Mouse (Mus musculus) C2C12 (cell line): ENCODE data around the gene Ung. TPM values are rescaled to one million over a fixed set of nuclear protein-coding genes. Genes with fewer than 3 reads are reported as not detected.

ENCODE experiments used
- H3K27me3 ChIP-seq: one replicate; pipeline ENCODE4 v1.6.1; 2011; ENCODE audit not compliant: control insufficient read depth, insufficient read depth, insufficient read length
- H3K36me3 ChIP-seq: one replicate; pipeline ENCODE4 v1.6.1; 2011; ENCODE audit not compliant: control insufficient read depth, insufficient read depth
- H3K4me3 ChIP-seq: one replicate; pipeline ENCODE4 v1.5.1; 2011; ENCODE audit warnings: mild to moderate bottlenecking, control low read depth; ENCODE audit not compliant: poor library complexity, insufficient read depth, severe bottlenecking
- H3K79me2 ChIP-seq: one replicate; pipeline ENCODE4 v1.6.1; 2011; ENCODE audit not compliant: control insufficient read depth, insufficient read depth
- H3K79me3 ChIP-seq: one replicate; pipeline ENCODE4 v1.6.1; 2011; ENCODE audit warnings: low read depth, control low read depth
- H3ac ChIP-seq: one replicate; pipeline ENCODE3; 2011; ENCODE audit warnings: low read depth; ENCODE audit not compliant: control insufficient read depth, insufficient read length
- CEBPB ChIP-seq: IDR thresholded peaks from one replicate; pipeline ENCODE4 v1.6.1; 2011; ENCODE audit warnings: low read depth, mild to moderate bottlenecking, control low read depth, moderate library complexity
- CTCF ChIP-seq: IDR thresholded peaks from one replicate; pipeline ENCODE4 v1.5.1; 2011; ENCODE audit not compliant: control insufficient read depth, insufficient read depth, insufficient read length
- FOSL1 ChIP-seq: IDR thresholded peaks from one replicate; pipeline ENCODE4 v1.8.0; 2011; ENCODE audit warnings: mild to moderate bottlenecking, low read length; ENCODE audit not compliant: poor library complexity, insufficient read depth, severe bottlenecking
- MAX ChIP-seq: IDR thresholded peaks from one replicate; pipeline ENCODE4 v1.6.1; 2011; ENCODE audit warnings: mild to moderate bottlenecking, control low read depth
- MYOD1 ChIP-seq: IDR thresholded peaks from one replicate; pipeline ENCODE4 v1.6.1; 2011; ENCODE audit warnings: low read depth; ENCODE audit not compliant: control insufficient read depth, insufficient read length
- MYOG ChIP-seq: IDR thresholded peaks from one replicate; pipeline ENCODE4 v1.6.1; 2011; ENCODE audit not compliant: control insufficient read depth, insufficient read length; ENCODE audit errors: extremely low read depth
- USF1 ChIP-seq: IDR thresholded peaks from one replicate; pipeline ENCODE4 v1.6.1; 2011; ENCODE audit warnings: low read depth, mild to moderate bottlenecking, control low read depth, moderate library complexity
- polyA plus RNA-seq: library from polyadenylated mRNA; unstranded; fragments of >200 nt; fragmentation: generic; extraction: Trizol; gene quantifications from one replicate; pipeline ENCODE4 v1.2.1, GENCODE M21; 2012; ENCODE audit warnings: missing spikeins

Ung gene
- polyA plus RNA-seq, 1 experiment = 13.7 TPM

DNA sequence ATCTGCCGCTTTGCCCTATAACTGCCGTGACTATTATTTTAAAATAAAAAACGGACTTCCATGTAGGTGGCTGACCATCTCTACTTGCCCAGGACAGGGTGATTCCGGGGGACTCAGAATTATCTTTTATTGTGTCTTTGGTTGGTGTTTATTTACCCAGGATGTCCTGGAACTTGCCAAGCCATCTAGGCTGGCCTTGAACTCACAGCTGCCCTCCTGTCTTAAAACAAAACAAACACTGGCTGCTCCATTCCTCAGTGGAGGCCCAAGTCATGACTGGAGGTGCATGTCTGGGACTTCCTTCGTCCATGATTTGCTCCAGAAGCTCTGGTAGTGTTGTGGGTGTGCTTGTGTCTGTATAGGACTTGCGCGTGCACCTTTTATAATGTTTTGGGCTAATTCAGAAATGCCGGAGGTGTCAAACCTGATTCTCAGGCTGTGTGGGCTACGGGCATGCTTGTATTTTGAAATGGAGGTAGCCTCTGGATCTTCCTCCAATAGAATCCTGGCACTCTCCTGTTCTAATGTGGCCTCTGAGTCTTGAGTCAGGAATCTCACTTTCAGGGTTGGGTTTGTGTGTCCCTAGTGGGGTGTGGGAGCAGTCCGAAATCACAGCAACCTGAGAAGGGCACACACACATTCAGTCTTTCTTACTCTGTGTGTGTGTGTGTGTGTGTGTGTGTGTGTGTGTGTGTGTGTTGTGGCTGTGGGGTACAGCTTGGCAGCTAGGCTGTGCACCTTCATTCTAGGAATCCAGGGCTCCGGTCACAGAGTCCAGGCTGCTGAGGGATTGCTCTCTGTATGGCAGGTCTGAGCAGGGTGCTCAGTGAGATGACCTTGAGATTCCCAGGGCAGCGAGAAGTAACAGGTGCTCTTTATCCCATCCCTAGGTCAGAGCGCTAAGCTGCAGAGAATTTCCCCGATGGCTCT is 17.1 kb downstream of the Ung start:
- Histone ChIP-seq H3K4me3 (no peak overlapping the region), H3ac (no peak overlapping the region), H3K79me2 (no peaks in the 10 kb centered on the region), H3K36me3 (no peaks in the 10 kb centered on the region), H3K27me3 (peaks cover 31% of the 10 kb centered on the region), H3K79me3 (no peaks in the 10 kb centered on the region)
- TF ChIP-seq FOSL1 = no peak

DNA sequence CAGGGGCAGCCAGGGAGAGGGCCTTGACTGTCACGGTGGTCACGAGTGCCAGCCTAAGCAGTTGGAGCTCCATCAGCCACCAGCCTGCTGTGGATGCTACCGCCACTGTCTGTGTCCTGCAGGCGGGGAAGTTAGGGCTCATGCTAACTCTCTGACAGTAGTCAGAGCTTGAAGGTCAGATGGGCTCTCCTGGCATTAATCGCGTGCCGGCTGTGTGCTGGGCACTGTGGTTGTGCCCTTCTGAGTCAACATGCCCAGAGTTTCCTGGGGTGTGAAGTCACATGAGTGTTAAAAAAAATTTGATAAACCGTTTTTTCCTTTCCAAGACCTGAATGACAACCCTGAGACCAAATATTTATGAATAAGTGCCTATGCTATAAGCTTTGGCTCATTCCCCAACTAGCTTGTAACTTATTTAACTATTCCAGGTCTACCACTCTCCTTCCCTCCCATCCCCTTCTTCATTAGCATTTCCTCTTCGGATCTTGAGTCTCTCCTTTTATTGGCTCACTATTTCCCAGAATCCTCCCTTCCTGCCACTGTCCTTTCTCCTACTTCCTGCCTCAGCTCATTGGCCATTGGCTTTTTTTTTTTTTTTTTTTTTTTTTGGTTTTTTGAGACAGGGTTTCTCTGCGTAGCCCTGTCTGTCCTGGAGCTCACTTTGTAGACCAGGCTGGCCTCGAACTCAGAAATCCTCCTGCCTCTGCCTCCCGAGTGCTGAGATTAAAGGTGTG is 22.3 kb downstream of the Ung start:
- Histone ChIP-seq H3K4me3 (no peak overlapping the region), H3K36me3 (no peaks in the 10 kb centered on the region)
- TF ChIP-seq MAX (no peak), MYOG (no peak), CEBPB (no peak), FOSL1 (no peak), MYOD1 (no peak), USF1 (no peak), CTCF (no peak)

DNA sequence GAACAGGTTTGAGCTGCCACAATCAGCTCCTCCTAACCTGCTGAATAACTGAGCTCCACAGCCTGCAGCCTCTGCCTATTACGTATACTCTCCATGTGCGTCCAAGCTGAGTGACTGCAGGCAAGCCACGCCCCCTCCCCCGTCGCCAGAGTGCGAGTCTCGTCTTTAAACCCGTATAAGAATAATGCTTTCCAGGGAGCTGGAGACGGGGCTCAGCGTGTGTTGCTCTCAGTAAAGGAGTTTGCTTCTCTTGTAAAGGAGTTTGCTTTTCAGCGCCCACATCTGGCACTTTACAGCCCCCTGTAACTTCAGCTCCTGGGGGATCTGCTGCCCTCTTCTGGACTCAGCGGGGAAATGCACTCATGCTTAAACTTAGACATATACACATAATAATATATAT is 23.3 kb downstream of the Ung start:
- Histone ChIP-seq H3K79me2 (no peaks in the 10 kb centered on the region), H3K79me3 (no peaks in the 10 kb centered on the region), H3K27me3 (peaks cover 22% of the 10 kb centered on the region), H3ac (no peak overlapping the region), H3K36me3 (no peaks in the 10 kb centered on the region), H3K4me3 (no peak overlapping the region)
- no peak for TF ChIP-seq USF1
- TF ChIP-seq FOSL1 = no peak
- TF ChIP-seq CTCF = no peak
- TF ChIP-seq MYOG = no peak
- no peak for TF ChIP-seq CEBPB
- TF ChIP-seq MAX = no peak
- TF ChIP-seq MYOD1 = no peak

More for the DNA sequence above, 22.3 kb downstream of the Ung start:
- no peaks in the 10 kb centered on the region for H3K79me3 ChIP-seq
- H3K27me3 ChIP-seq = peaks cover 24% of the 10 kb centered on the region
- H3ac ChIP-seq = no peak overlapping the region
- H3K79me2 ChIP-seq = no peaks in the 10 kb centered on the region

DNA sequence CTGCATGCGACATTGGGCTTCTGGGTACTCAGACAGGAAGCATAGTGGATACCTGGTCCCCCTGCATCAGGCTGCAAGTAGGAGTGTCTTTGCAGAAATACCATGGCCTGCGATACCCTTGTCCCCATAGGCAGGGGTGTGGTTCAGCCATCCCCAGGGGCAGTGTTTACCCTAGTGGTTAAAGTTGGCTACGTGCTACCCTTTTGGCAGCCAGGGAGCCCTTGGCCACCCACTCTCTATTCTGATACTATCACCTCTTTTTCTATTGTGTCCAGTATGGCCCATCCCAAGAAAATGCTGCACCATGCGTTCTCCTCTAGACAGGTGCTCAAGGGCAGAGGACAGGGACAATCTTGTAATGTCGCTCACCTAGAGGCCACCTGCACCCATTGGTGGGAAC is 24.6 kb downstream of the Ung start:
- Histone ChIP-seq H3K79me2 (no peaks in the 10 kb centered on the region), H3ac (no peak overlapping the region), H3K79me3 (no peaks in the 10 kb centered on the region), H3K27me3 (peaks cover 22% of the 10 kb centered on the region), H3K36me3 (no peaks in the 10 kb centered on the region), H3K4me3 (no peak overlapping the region)
- no peak for TF ChIP-seq MYOD1
- TF ChIP-seq MYOG = no peak
- no peak for TF ChIP-seq CTCF
- no peak for TF ChIP-seq USF1
- TF ChIP-seq CEBPB = no peak
- TF ChIP-seq FOSL1 = no peak
- TF ChIP-seq MAX = no peak

DNA sequence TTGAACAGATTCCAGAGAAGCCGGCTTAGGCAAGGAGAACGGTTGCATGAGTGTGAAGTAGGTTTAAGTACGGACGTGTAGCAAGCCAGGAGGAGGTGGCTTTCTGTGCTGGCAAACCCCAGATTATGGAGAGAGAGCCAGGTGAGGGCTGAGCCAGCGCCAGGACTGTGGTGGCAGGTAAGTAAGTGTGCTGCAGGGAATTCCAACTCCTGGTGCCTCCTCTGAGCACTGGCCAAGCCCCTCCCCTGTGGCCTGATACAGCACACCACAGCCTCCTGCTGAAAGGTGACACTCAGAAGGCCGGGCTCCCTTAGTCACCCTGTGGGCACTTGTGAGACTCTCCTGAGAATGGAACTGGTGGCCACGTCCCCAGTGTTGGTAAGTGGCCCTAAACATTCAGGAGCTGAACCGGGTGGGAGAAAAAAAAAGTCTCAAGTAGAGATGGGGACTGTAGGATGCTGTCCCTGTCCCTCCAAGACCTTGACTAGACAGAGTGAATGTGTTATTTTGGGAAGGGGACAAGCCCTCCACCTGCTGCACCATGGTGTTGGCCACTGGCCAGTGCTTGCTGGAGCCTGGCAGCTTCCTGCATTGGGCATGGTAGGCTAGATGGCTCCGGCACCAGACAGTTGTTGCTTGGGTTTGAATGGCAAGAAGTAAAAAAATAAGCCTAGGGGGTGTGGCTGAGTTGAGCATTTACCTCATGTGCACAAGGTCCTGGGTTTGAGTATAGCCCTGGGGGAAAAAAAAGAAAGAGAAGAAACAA is 25.2 kb downstream of the Ung start:
- no peak for TF ChIP-seq CTCF
- no peak for TF ChIP-seq MYOG
- TF ChIP-seq MAX = no peak
- no peak for TF ChIP-seq CEBPB
- TF ChIP-seq FOSL1 = no peak
- no peak for TF ChIP-seq USF1
- no peak for TF ChIP-seq MYOD1
- Histone ChIP-seq H3K79me2 (no peaks in the 10 kb centered on the region), H3ac (no peak overlapping the region), H3K4me3 (no peak overlapping the region), H3K27me3 (peaks cover 22% of the 10 kb centered on the region), H3K79me3 (no peaks in the 10 kb centered on the region), H3K36me3 (no peaks in the 10 kb centered on the region)
